Mouse (Mus musculus) Patski (cell line): ENCODE results near the gene Tdp1. TPM values are rescaled to one million over a fixed set of nuclear protein-coding genes. Genes with fewer than 3 reads are reported as not detected.

Source experiments
- ATAC-seq: fragments of 100-300 bp; one replicate; pipeline ENCODE4 v1.8.0; 2021
- CTCF ChIA-PET: fragments of 350-600 bp; sonication (Branson Sonifier 250); formaldehyde crosslinking; loops from one replicate; lab custom pipeline; 2022; ENCODE audit warnings: inconsistent platforms; lab: Charles Lee
- POLR2A ChIA-PET: fragments of 350-600 bp; sonication (Branson Sonifier 250); formaldehyde crosslinking; loops from one replicate; lab custom pipeline; 2022; ENCODE audit warnings: antibody characterized with exemption, inconsistent platforms; lab: Charles Lee
- DNase-seq: peaks from one replicate; pipeline ENCODE4 v3.0.0-alpha.2; 2011; ENCODE audit warnings: low read depth, low spot score
- H3K27me3 ChIP-seq: fragments of 371-371 bp; one replicate; pipeline ENCODE4 v1.5.1; 2021
- CTCF ChIP-seq: fragments of 100-300 bp; IDR thresholded peaks from one replicate; pipeline ENCODE4 v1.5.1; 2021
- in situ Hi-C: fragments of 300-500 bp; cut with MboI; formaldehyde crosslinking; loops from 3 replicates; pipeline ENCODE4 v1.11.1; 2018; ENCODE audit warnings: low pct_unique_long_range_greater_than_20kb, mixed read lengths
- polyA plus RNA-seq: library from polyadenylated mRNA; unstranded; gene quantifications from one replicate; pipeline ENCODE4 v1.2.3, GENCODE M21; 2021

Tdp1 gene
- polyA plus RNA-seq, 1 experiment from 2014 or later = 17.0 TPM

- ChIA-PET CTCF (interaction anchor here (1.0 kb wide), 1 partner anchor 21 kb away, joined by 3 read pairs; no protein-coding TSS in a partner anchor), POLR2A (no interaction called here)
- no peak for TF ChIP-seq CTCF
- in situ Hi-C loops = no loop called here
- no peaks in the 10 kb centered on the region for H3K27me3 ChIP-seq
- DNase-seq (no peak), ATAC-seq (no peak)
These were observed 39.4 kb downstream of the Tdp1 start for GRCm38 (mm10) chr12:99923703-99924102.

DNA sequence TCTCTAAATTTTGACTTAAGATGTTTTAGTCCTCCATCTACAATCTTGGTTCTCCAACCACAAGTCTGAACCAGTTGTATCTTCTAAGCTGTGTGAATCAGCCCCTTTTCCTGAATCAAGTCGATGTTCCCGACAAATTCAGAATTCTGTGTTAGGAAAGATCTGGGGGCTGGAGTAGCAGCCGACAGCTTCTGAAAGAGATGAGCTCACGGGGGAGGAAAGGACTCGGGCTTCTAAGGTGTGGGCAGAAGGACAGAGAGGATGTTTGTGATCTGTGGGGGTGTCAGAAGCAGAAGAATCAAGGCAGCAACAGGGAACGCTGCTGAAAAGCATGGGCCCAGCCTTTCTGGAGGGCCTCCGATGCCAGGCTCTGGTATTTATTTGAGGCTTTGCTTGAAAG lies 44.0 kb downstream of the Tdp1 start:
- POLR2A ChIA-PET = interaction anchor here (0.7 kb wide), 1 partner anchor 815 kb away, joined by 3 read pairs; no protein-coding TSS in a partner anchor

GRCm38 (mm10) chr12:99929160-99929559 lies 44.8 kb downstream of the Tdp1 start:
- in situ Hi-C loops = loop anchor here (5.0 kb wide), 1 partner anchor 33 kb away; the partner anchor contains the start of gene Kcnk13
- DNase-seq (no peak), ATAC-seq (no peak)
- CTCF ChIA-PET = interaction anchor here (1.2 to 1.3 kb wide), 2 partner anchors 15 to 35 kb away, joined by 3 read pairs; partner anchors contain the start of gene Kcnk13
- TF ChIP-seq CTCF = no peak
- H3K27me3 ChIP-seq = no peaks in the 10 kb centered on the region
- POLR2A ChIA-PET = no interaction called here

More for the DNA sequence above, 44.0 kb downstream of the Tdp1 start:
- DNase-seq = no peak
- CTCF ChIA-PET = interaction anchor here (1.2 to 1.3 kb wide), 2 partner anchors 14 to 36 kb away, joined by 3 read pairs; partner anchors contain the start of gene Kcnk13
- ATAC-seq = no peak
- H3K27me3 ChIP-seq = no peaks in the 10 kb centered on the region
- in situ Hi-C loops = loop anchor here (5.0 kb wide), 1 partner anchor 34 kb away; the partner anchor contains the start of gene Kcnk13
- TF ChIP-seq CTCF = no peak

DNA sequence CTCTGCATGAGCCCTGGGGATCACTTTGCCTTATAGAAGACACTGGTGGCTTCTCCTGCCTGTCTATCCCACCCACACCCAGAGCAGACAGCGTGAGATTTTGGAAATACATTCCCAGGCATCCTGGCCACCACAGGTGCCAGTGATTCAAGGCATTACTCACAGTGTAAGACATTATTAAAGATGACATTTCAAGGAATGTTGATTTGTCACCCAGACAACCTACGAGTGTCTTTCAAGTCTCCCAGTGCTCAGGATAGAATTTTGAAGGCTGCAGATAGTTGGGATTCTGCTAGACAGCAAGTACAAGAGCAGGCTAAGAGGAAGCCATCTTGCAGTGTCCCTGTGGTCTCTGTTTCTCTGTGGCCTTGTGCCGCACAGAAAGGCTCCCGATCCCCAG lies 47.9 kb downstream of the Tdp1 start:
- no peak for ATAC-seq
- in situ Hi-C loops = no loop called here
- no peaks in the 10 kb centered on the region for H3K27me3 ChIP-seq
- DNase-seq = no peak
- no peak for TF ChIP-seq CTCF
- ChIA-PET POLR2A (no interaction called here), CTCF (no interaction called here)

DNA sequence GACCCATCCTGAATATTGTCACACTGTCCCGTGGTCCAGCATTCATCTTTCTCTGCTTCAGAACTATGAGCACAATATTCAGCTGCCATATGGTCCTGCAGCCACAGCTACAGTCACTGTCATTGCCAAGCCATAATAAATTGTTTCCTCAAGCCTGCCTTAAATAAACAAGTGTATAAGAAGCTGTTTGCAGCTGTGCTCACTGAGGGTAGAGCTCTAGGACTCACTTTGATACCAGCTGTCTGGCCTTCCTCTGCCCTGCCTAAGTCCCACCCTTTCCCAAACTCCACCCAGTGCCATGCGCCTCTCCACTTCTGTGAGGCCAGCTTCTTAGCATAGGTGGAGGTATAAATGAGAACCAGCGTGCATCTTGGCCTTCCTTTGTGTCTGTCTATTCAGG lies 49.3 kb downstream of the Tdp1 start:
- H3K27me3 ChIP-seq = no peaks in the 10 kb centered on the region
- CTCF ChIA-PET = interaction anchor here (1.6 kb wide), 1 partner anchor 9 kb away, joined by 3 read pairs; no protein-coding TSS in a partner anchor
- in situ Hi-C loops = no loop called here
- DNase-seq = no peak
- POLR2A ChIA-PET = interaction anchor here (0.6 to 1.0 kb wide), 4 partner anchors 12 to 31 kb away, joined by 3 read pairs; partner anchors contain the start of gene Kcnk13
- no peak for ATAC-seq
- TF ChIP-seq CTCF = no peak

GRCm38 (mm10) chr12:99935403-99935802 lies 51.1 kb downstream of the Tdp1 start:
- in situ Hi-C loops = no loop called here
- TF ChIP-seq CTCF = no peak
- no peaks in the 10 kb centered on the region for H3K27me3 ChIP-seq
- no peak for ATAC-seq
- ChIA-PET POLR2A (no interaction called here), CTCF (interaction anchor here (1.2 to 1.3 kb wide), 2 partner anchors 28 to 29 kb away, joined by 3 to 6 read pairs; no protein-coding TSS in a partner anchor)
- no peak for DNase-seq

DNA sequence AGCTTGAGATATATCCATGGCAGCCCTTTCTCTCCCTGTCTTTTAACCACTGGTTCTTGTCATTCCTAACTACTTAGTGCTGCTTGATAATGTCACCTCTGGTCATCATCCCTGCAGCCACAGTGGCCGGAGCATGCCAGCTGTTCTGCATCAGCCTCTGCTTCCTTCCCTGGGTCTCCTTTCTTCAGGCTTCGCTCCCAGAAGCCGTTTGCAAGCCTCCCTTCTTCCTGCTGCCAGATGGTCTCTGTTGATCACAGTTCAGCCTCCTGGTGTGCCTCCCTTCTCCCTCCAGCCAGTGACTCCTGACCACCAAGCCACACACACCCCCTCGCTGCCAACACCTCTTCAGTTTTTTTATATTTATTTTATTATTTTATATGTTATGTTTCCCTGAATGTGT lies 54.2 kb downstream of the Tdp1 start:
- ATAC-seq = no peak
- in situ Hi-C loops = no loop called here
- DNase-seq = no peak
- no peaks in the 10 kb centered on the region for H3K27me3 ChIP-seq
- POLR2A ChIA-PET = no interaction called here
- TF ChIP-seq CTCF = no peak
- CTCF ChIA-PET = interaction anchor here (1.3 to 1.5 kb wide), 2 partner anchors 21 to 24 kb away, joined by 3 read pairs; no protein-coding TSS in a partner anchor

DNA sequence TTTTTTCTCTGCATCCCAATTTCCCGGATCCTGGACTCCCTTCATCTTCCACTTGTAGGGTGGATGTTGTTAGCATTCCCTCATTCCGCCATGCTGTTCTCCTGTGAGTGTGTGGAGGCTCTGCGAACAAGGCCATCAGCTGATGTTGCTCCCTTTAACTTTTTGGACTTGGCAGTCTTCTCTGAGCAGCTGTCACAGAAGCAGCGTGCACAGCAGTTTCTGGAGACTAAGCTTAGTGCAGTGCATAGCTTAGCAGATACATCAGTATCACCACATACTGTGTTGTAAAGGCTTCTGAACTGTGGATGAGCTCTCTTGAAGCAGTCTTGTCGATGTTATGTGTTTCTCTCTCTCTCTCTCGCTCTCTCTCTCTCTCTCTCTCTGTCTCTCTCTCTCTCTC lies 54.9 kb downstream of the Tdp1 start:
- POLR2A ChIA-PET = no interaction called here
- ATAC-seq = no peak

DNA sequence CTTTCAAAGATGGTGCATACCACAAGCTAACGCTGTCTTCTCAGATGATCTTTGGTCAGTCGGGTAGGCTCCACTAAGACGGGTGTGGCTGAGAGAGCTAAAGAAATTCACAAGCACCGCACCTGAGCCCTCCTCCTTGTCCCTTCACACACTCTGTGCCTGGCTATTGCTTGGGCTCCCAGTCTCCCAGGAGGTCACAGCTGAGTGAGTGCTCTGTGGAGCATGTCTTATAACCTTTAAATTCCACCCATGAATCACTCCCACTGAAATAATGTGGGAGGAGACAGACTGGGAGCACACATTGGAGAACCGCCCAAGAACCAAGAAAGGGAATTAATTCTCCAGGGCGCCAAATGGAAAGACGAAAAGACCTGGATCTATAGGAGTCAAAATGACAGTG lies 56.4 kb downstream of the Tdp1 start:
- ATAC-seq = peak; percentile 53
- no peaks in the 10 kb centered on the region for H3K27me3 ChIP-seq
- no peak for TF ChIP-seq CTCF
- in situ Hi-C loops = no loop called here
- ChIA-PET POLR2A (no interaction called here), CTCF (interaction anchor here (1.4 to 1.7 kb wide), 2 partner anchors 19 to 39 kb away, joined by 4 read pairs; no protein-coding TSS in a partner anchor)
- no peak for DNase-seq

More for the DNA sequence above, 54.9 kb downstream of the Tdp1 start:
- in situ Hi-C loops = no loop called here
- no peaks in the 10 kb centered on the region for H3K27me3 ChIP-seq
- no peak for DNase-seq
- TF ChIP-seq CTCF = no peak
- CTCF ChIA-PET = interaction anchor here (0.6 to 1.4 kb wide), 2 partner anchors 25 to 646 kb away, joined by 3 to 5 read pairs; partner anchors contain the start of gene Kcnk13

DNA sequence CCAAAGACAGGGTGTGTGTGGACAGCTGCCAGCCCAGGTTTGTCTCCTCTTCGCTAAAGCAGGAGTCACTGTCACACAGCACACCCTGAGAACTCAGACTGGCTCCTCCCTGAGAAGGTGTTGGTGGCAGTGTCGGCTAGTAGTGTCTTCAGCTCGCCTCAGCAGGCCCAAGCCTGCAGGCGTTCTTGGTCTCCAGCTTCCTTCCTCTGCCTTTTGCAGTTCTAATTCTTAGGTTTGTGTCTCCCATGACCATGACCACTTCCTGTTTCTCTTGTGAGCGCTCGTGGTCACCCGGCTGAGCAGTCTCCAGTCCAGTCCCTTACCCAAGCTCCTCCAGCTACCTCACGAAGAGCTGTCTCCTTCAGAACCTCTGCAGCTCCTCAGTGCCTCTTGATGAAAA lies 58.1 kb downstream of the Tdp1 start:
- CTCF ChIA-PET = interaction anchor here (0.6 to 1.5 kb wide), 5 partner anchors 9 to 23 kb away, joined by 3 to 4 read pairs (median 3); no protein-coding TSS in a partner anchor
- ATAC-seq = peak; percentile 42
- POLR2A ChIA-PET = interaction anchor here (1.6 kb wide), 1 partner anchor 24 kb away, joined by 3 read pairs; no protein-coding TSS in a partner anchor
- TF ChIP-seq CTCF = no peak
- in situ Hi-C loops = no loop called here
- H3K27me3 ChIP-seq = no peaks in the 10 kb centered on the region
- DNase-seq = no peak

DNA sequence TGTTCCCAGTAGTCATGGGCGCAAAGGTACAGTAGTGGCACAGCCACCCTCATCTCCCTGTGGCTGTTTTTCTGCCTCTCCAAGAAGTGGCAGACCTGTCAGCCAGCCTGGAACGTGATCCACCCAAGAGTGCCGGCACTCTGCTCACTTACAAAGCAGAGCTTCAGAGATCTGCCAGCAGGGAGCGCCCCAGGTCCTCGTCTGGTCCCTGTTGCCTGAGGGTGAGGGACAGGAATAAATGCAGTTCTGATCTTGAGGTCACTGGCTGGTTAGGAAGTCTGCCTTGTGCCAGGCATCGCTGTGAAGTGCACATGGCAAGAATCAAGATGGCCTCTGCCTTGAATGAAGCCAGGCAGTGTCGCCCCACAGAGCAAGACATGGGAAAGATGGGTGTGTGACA lies 68.6 kb downstream of the Tdp1 start:
- H3K27me3 ChIP-seq = no peaks in the 10 kb centered on the region
- ChIA-PET POLR2A (no interaction called here), CTCF (interaction anchor here (1.4 kb wide), 1 partner anchor 34 kb away, joined by 3 read pairs; no protein-coding TSS in a partner anchor)
- ATAC-seq (no peak), DNase-seq (no peak)
- in situ Hi-C loops = no loop called here
- no peak for TF ChIP-seq CTCF
